Mouse (Mus musculus) CD4-positive, CD25-positive, alpha-beta regulatory T cell, adult 4 months (primary cell): ENCODE results near the gene Mns1. TPM values are rescaled to one million over a fixed set of nuclear protein-coding genes. Genes with fewer than 3 reads are reported as not detected.
"Not testable (repeated sequence)": the region's sequence is repeated elsewhere in the genome, so short reads cannot be mapped to it uniquely, and the experiment has no call there.

ENCODE experiments used
- ATAC-seq: one replicate; pipeline ENCODE4 v1.8.0; 2017
- polyA plus RNA-seq, 2 experiments: library from polyadenylated mRNA; unstranded; fragments of 100-300 nt; shearing (Covaris generic); gene quantifications; one replicate each; pipeline ENCODE4 v1.2.1; 2017

The Mns1 gene
- 10 to 100 TPM; 15.0 to 15.6 TPM for polyA plus RNA-seq

- peak; percentile 100 for ATAC-seq
Measured at GRCm38 (mm10) chr9:72437822-72438701, at the start of gene Mns1. Gene Mns1 (plus strand): TSS chr9:72438011.

DNA sequence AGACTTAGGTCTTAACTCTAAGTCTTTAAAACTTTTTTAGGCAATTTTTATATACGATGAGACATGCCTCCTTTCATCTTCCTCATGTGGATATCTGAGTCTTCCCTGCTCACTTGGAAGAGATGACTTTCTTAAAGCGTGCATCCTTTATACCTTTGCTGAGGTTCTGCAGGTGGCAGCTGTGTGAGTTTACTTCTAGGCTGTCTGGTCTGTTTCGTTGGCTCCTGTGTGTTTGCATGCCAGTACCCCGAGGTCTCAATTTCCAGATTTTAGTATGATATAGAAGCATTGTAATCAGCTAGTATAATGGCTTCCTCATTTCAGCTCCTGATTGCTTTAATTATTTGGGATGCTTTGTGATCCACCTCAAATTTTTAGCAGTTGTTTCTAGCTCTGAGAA is 48.9 kb upstream of the Mns1 start:
- ATAC-seq = no peak

GRCm38 (mm10) chr9:72389431-72390002 is 48.3 kb upstream of the Mns1 start:
- peak; percentile 67 for ATAC-seq

- ATAC-seq = peak; percentile 34
Measured at GRCm38 (mm10) chr9:72390321-72391077, 47.3 kb upstream of the Mns1 start.

DNA sequence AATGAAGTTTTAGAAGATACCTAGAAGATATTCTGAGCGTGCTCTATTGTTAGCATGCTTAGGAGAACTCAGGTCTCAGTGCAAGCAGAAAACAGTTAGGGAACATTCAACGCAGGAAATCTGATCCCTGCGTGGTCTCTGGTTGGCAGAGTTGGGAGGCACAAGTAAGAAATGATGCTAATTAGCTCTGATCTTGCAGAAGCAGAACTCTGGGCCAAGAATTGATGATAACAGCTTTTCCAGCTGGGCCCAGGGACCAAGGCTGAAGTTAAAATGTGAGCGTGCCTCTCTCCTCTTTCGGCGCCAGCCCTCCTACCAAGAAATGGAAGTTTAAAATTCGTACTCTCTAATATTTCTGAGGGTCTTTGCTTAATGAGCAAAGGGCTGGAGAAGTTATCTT is 45.1 kb upstream of the Mns1 start:
- no peak for ATAC-seq

DNA sequence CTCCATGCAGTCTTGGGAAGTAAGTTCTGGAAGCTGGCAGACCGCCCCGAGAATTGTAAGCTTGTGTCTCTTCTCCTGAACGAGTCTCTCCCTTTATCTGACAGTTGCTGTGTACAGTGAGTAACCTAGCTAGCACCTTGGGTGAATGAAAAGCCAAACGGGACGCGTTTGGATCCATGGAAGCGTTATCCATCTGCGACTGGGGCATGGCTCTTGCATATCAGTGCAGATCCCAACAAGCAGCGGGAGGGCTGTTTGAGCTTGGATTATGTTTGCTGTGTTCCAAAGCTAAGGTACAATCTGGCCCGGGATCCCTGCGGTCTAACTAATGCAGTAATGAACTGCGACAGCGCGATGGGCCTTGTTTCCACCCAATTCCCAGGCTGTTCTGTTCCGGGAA is 44.6 kb upstream of the Mns1 start:
- no peak for ATAC-seq

- ATAC-seq = no peak
Measured at GRCm38 (mm10) chr9:72393869-72394341, 43.9 kb upstream of the Mns1 start.

- no peak for ATAC-seq
Measured at GRCm38 (mm10) chr9:72400121-72400520, 37.7 kb upstream of the Mns1 start.

- ATAC-seq = not testable (repeated sequence)
Measured at GRCm38 (mm10) chr9:72401769-72402168, 36.0 kb upstream of the Mns1 start.

DNA sequence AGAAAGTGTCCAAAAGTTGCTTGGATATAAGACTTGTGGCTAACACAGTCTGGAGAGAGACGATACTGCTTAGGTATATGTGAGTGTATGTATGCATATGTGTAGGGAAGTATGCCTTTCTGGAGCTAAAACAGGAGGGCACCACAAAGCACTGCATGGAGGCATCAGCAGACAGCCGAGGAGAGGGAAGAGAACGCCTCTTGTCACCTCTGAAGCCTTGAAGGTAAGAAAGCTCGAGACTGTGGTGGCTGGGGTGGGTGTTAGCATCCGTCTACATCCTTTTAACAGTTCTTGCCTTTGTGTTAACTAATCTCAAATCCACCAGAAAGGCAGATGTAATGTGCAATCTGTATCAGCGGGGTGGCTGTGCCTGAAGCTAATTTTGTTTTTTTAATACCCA is 34.4 kb upstream of the Mns1 start:
- no peak for ATAC-seq

DNA sequence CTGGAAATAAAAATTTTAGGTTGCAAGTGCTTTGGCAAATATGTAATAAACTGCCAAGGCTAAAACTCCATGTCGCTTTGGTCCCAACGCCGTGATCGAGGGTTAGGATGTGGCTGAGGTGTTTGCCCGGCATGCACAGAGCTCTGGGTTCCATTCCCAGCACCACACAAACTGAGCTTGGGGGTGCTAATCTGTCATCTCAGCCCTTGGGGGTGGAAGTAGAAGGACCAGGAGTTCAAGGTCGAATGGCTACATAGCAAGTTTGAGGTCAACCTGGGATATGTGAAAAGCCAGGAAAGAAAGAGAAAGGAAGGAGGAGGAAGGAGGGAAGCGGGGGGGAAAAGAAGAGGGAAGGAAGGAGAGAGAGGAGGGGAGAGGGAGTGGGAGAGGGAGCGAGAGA is 33.4 kb upstream of the Mns1 start:
- ATAC-seq = no peak

GRCm38 (mm10) chr9:72404934-72405333 is 32.9 kb upstream of the Mns1 start:
- no peak for ATAC-seq

DNA sequence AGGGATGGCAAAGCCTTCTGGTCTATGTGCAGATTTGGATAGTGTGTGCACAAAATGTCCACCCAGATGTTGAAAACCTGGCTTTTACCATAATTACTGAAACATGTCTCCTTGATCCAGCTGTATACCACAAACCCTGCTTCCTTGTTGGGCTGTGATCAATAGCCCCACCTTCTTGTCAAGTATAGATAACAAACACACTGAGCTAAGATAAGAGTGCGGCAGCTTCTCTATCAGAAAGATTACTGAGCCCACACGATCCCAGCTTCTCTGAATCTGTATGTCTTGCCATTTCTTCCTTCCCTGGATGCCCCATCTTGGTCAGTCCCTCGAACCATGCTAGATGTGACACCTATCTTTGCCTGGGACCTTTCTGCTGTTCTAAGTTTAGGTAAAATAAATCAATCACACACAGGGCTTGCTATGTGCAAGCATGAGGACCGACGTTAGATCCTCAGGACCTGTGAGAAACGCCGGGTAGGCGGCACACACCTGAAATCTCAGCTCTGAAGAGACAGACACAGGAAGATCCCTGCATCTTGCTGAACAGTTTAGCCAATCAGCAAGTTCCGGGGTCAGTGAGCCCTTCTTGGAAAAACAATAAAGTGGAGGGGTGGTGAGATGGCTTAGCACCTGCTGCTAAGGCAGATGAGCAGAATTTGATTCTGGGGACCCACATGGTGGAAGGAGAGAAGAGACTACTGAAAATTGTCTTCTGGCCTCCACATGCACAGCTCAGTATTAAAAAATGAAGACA is 31.8 kb upstream of the Mns1 start:
- no peak for ATAC-seq

- peak; percentile 90 for ATAC-seq
Measured at GRCm38 (mm10) chr9:72408131-72408586, 29.7 kb upstream of the Mns1 start.

- ATAC-seq = no peak
Measured at GRCm38 (mm10) chr9:72409381-72410225, 28.2 kb upstream of the Mns1 start.

GRCm38 (mm10) chr9:72411746-72412145 is 26.1 kb upstream of the Mns1 start:
- ATAC-seq = no peak

GRCm38 (mm10) chr9:72418443-72418842 is 19.4 kb upstream of the Mns1 start:
- ATAC-seq = no peak

DNA sequence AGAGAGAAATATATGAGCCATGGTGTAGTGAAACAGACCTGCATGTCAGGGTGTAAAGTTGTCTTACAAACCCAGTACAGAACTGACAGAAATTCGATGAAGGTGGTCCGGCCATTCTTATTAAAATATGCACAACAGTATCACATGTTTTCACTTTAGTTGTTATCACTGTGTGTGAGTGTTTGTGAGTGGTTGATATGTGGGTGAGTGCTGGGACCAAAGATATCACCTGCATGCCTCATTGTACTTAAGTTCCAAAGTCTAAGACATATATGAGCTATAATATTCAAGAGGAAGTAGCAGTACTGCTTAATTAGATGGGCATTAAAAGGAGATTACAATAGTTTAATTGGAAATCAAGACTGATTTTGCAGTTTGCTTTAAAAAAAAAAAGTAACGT is 17.3 kb upstream of the Mns1 start:
- no peak for ATAC-seq

GRCm38 (mm10) chr9:72422284-72422683 is 15.5 kb upstream of the Mns1 start:
- ATAC-seq = no peak

DNA sequence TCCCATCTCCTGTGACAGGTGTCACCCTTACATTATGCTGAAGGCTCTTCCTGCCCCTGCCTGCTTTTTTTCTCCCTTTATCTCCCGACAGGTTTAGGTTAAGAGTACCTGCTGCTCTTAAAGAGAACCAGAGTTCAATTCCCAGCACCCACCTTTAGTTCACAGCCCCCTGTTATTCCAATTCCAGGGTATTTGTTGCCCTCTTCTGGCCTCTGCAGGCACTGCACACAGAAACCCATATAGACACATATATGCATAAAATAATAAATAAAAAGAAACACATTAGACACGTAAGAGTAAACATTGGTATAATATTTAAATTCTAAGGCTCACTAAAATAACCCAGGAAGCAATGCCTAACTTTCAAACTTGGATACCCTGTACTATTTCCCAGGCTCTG is 15.1 kb upstream of the Mns1 start:
- no peak for ATAC-seq

DNA sequence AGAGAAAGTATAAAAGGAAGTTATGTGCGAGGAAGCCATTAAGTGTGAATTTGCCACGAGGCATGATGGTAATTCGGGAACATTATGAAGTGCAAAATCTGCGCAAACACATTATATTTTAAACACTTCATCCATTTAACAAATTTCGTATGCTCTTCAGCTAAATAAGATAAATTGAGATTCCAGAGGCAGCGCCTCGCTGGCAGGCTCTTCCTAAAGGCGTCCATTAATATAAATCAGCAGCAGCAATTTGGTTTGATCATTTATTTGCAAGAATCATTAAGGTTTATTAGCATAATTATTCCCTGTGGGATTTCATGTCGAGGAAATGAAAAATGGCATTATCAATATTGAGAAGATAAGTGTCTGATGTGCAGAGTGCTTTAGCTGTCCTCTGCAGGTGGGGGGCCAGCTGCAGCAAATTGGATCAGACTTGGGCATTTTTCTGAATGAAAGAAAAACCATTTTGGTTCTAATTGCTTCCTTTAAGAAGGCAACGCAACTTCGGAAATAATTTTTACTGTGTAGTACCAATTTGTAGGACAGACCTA is 12.4 kb upstream of the Mns1 start:
- no peak for ATAC-seq
